Mouse (Mus musculus) testis, adult 2 months (tissue): ENCODE measurements around the gene Fam149a.

Source experiments
- CTCF ChIP-seq: fragments of 200-500 bp; IDR thresholded peaks from 2 replicates; pipeline ENCODE4 v1.5.1; 2012; ENCODE audit warnings: low read depth, mild to moderate bottlenecking, inconsistent platforms, low read length, moderate library complexity; ENCODE audit not compliant: control insufficient read depth, insufficient read depth, insufficient replicate concordance
- POLR2A ChIP-seq: fragments of 200-500 bp; IDR thresholded peaks from 2 replicates; pipeline ENCODE4 v1.6.1; 2012; ENCODE audit warnings: low read depth, mild to moderate bottlenecking, inconsistent platforms, low read length, moderate library complexity; ENCODE audit not compliant: control insufficient read depth

DNA sequence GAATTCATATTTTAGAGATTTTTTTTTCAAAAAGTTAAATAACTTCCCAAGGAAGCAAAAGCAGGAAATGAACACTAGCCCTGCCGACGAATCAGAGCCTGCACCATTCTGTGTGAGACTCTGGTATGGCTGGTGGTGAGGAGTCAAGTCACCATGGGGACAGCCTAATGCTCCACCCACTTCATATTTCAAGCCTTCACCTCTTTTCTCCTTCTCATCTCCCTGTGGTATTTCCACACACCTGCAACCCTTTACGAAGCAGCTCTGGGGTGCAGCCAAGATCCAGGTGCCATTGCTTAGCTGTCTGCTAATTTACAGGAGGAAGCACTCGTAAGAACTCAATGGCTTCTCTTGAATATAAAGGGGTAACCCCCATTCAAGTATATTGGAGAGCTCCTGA lies 71.1 kb downstream of the Fam149a start:
- no peak for TF ChIP-seq POLR2A
- TF ChIP-seq CTCF: no peak
